Mouse (Mus musculus) thymus, postnatal 0 days (tissue): ENCODE measurements around the gene Fam19a3. TPM values are rescaled to one million over a fixed set of nuclear protein-coding genes. Genes with fewer than 3 reads are reported as not detected.
"Not testable (repeated sequence)": the region's sequence is repeated elsewhere in the genome, so short reads cannot be mapped to it uniquely, and the experiment has no call there.

Experiments
- DNase-seq: peaks from one replicate; pipeline ENCODE4 v3.0.0-alpha.2; 2015; ENCODE audit warnings: low spot score
- polyA plus RNA-seq: library from polyadenylated mRNA; unstranded; fragments of >200 nt; fragmentation: Nextera tagmentation; extraction: Ambion mirVana; gene quantifications from 2 replicates; pipeline ENCODE4 v1.2.1, GENCODE M21; 2015

Fam19a3 gene
- polyA plus RNA-seq, 1 experiment from 2014 or later: not detected

- DNase-seq: no peak
Observed at GRCm38 (mm10) chr3:104767141-104767540, 14.5 kb downstream of the Fam19a3 start.

- DNase-seq: no peak
Observed at GRCm38 (mm10) chr3:104765021-104765420, 16.6 kb downstream of the Fam19a3 start.

- not testable (repeated sequence) for DNase-seq
Observed at GRCm38 (mm10) chr3:104762103-104762863, 19.4 kb downstream of the Fam19a3 start.

GRCm38 (mm10) chr3:104758869-104759268 is 22.8 kb downstream of the Fam19a3 start:
- no peak for DNase-seq

- DNase-seq: peak; percentile 78
Observed at GRCm38 (mm10) chr3:104758406-104758805, 23.2 kb downstream of the Fam19a3 start.

- DNase-seq: peak; percentile 41
Observed at GRCm38 (mm10) chr3:104752845-104753244, 28.8 kb downstream of the Fam19a3 start.

GRCm38 (mm10) chr3:104743864-104744263 is 37.8 kb downstream of the Fam19a3 start:
- DNase-seq: no peak

GRCm38 (mm10) chr3:104743161-104743560 is 38.5 kb downstream of the Fam19a3 start:
- no peak for DNase-seq

- DNase-seq: no peak
Observed at GRCm38 (mm10) chr3:104741954-104742353, 39.7 kb downstream of the Fam19a3 start.

GRCm38 (mm10) chr3:104734654-104735053 is 47.0 kb downstream of the Fam19a3 start:
- DNase-seq: no peak

GRCm38 (mm10) chr3:104732907-104733306 is 48.7 kb downstream of the Fam19a3 start:
- no peak for DNase-seq

GRCm38 (mm10) chr3:104729270-104729839 is 52.3 kb downstream of the Fam19a3 start:
- no peak for DNase-seq

Other genes with a start within 250 kb of the Fam19a3 start
- 82.5 and 84.3 TPM in 2 replicates for gene Slc16a1, start 143.2 kb downstream of the Fam19a3 start, polyA plus RNA-seq
- 1.9 and 2.3 TPM in 2 replicates for gene Ppm1j, start 784 bp downstream of the Fam19a3 start, polyA plus RNA-seq
- 26.4 and 30.8 TPM in 2 replicates for gene Rhoc, start 6.5 kb upstream of the Fam19a3 start, polyA plus RNA-seq
- gene Mov10, start 36.7 kb upstream of the Fam19a3 start, polyA plus RNA-seq: 23.4 and 29.9 TPM in 2 replicates
- gene St7l, start 82.2 kb upstream of the Fam19a3 start, polyA plus RNA-seq: 27.0 and 31.7 TPM in 2 replicates
- gene Capza1, start 82.7 kb upstream of the Fam19a3 start, polyA plus RNA-seq: 256 and 277 TPM in 2 replicates
- 0.13 and 0.24 TPM in 2 replicates for gene Wnt2b, start 180.1 kb upstream of the Fam19a3 start, polyA plus RNA-seq